Mouse (Mus musculus) adrenal gland, adult (tissue): Measurements from ENCODE around the gene Med19.

Experiments
- DNase-seq, 2 experiments: peaks; one replicate each; pipeline ENCODE4 v3.0.0; 2022 to 2023; ENCODE audit warnings: low spot score in 1 of 2; ENCODE audit not compliant: inconsistent age in 2 of 2

The Med19 gene

GRCm38 (mm10) chr2:84677968-84678880 is at the start of gene Med19, which contains the start of gene Gm28635:
Gene Med19, plus strand, starts transcription at chr2:84678402.
Gene Gm28635, minus strand, starts transcription at chr2:84678041.
- peak; percentile 94 to 98 for DNase-seq

DNA sequence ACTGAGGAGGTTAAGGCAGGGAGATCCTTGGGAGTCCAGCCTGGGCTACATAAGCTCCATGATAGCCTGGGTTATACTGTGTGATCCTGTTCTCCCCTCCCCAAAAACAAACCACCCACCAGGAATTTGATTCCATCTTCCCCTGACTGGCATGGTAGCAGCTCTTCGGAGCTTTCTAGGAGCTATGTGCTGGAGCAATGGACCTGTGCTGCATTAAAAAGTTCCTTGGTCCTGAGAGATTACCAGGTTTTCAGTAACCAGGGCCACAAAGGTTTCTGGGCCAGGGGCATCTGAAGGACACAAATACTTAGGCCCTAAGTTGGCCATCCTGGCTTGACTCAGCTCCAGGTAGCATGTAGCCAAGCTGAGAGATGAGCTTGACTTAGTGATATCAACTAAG is 46.2 kb upstream of the Med19 start:
- DNase-seq: peak in 1 of 2 experiments; percentile 32

DNA sequence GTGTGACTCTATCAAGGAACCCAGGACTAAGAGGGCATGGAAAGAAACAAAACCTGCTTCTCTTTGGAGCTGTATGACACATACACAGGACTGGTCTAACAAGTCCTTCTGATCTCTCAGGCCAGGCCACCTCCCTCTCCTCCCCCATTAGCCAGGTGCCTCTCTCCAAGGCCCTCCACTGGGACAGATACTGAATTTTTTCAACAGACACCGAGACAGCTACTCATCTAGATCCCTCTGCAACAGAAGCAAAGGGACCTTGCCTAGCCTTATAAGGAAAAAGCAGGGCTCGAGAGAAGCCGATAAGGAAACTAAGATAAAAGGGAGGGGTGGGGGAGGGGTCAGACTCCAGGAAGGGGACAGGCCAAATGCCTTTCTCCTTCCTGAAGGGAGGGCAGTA is 45.2 kb upstream of the Med19 start:
- peak; percentile 63 to 88 for DNase-seq

DNA sequence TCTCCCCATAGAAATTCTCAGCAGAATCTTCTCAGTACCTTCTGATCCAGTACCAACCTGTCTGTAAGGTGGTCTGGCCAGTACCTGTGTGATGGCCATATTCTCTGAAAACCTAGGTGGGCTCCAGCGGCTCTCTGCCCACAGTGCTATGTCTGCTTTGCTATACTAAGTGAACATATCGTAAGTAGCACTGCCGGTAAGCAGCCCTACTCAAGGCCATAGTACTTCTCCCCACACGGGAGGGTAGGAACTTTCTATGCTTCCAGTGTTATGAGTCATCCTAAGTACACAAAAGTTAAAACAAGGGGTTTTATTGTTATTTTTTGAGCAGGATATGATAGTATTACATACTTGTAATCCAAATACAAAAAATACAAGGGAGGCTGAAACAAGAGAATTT is 44.2 kb upstream of the Med19 start:
- peak; percentile 54 to 85 for DNase-seq

DNA sequence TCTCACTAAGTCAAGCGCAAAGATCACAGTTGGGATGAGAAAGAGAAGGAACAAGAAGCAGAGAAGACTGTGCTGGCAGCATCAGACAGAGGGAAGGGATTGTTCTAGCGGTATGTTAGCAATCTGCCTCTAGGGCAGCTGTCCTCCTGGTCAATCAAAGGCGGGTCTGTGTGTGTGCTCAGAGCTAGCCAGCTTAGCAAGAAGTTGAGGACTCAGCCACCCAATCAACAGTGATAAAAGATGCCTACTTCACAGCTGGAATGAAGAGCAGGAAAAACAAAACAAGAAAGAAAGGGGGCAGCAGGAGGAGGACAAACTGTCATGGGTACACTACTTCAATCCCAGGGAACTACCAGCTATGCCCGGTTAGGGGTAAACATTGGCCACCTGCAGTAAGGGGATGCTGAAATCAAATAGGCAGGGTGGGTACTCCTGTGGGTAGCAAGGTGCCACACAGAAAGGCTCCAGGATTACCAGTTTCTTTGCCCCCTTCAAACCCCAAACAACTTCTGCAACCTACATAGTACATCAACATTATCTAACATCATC is 43.2 kb upstream of the Med19 start:
- DNase-seq: peak in 1 of 2 experiments; percentile 75

GRCm38 (mm10) chr2:84635611-84636010 is 42.6 kb upstream of the Med19 start:
- DNase-seq: peak; percentile 90 to 95

DNA sequence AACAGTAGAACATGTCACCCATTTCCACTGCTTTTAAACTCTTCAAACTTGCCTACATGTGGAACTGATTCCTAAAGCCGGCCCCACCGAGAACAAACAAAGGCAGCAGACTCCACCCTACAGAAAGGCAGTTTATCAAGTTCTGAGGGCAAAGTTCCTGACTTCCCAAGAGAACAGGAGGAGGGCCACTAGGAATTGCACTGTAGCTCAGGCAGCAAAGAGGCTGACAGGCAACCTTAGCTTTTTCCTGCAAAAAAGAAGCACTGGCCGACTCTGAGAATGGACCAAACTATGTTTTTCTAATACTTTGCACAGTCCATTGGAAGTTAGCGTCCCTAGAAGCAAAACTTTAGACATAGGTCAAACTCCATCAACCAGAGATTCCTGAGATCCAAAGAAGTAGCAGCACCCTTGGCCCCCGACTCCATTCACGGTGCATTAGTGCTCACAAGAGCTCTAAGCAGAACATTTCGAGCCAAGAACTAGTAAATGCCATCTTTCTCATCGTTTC is 41.9 kb upstream of the Med19 start:
- peak in 1 of 2 experiments; percentile 82 for DNase-seq

GRCm38 (mm10) chr2:84637452-84638165 is 40.6 kb upstream of the Med19 start:
- peak in 1 of 2 experiments; percentile 57 for DNase-seq

- peak in 1 of 2 experiments; percentile 47 for DNase-seq
Observed at GRCm38 (mm10) chr2:84638428-84639220, 39.6 kb upstream of the Med19 start.

GRCm38 (mm10) chr2:84640833-84641232 is 37.4 kb upstream of the Med19 start:
- peak in 1 of 2 experiments; percentile 37 for DNase-seq

DNA sequence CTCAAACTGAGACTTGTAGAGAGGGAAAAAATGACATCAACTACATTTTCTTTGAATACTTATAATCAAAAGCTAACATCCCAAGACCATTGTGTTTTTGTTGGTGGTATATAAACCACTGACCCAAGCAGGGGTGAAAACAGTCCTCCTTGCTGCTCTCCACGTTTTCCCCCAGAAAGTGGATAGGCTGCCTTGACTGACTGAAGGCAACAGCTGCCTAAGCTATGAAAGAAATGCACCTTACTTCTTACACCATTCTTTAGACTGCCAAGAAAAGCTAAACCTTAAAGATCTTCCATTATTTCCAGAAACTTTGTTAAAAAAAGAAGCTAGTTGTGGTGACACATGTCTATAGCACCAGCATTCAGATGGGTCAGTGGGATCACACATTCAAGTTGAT is 32.1 kb upstream of the Med19 start:
- DNase-seq: no peak

- DNase-seq: peak in 1 of 2 experiments; percentile 56
Observed at GRCm38 (mm10) chr2:84647051-84647568, 31.1 kb upstream of the Med19 start.

DNA sequence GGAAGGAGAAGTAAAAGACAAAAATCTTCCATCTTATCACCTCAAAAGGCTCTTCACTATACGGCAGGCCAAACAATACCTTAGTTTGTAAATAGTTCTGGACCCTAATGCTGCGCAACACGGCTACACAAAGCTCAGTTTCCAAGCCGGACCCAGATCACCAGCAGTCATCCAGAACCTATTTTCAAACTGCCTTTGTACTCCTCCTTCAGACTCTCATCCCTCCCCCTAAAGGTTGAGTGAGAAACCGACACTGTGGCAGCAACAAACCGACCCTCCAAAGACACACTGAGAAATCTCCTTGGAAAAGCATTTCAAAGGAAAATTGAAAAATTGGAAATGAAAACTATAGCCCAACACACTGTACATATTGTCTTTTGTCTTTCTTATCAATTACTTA is 29.8 kb upstream of the Med19 start:
- peak in 1 of 2 experiments; percentile 72 for DNase-seq

- DNase-seq: peak in 1 of 2 experiments; percentile 77
Observed at GRCm38 (mm10) chr2:84649674-84650073, 28.5 kb upstream of the Med19 start.

DNA sequence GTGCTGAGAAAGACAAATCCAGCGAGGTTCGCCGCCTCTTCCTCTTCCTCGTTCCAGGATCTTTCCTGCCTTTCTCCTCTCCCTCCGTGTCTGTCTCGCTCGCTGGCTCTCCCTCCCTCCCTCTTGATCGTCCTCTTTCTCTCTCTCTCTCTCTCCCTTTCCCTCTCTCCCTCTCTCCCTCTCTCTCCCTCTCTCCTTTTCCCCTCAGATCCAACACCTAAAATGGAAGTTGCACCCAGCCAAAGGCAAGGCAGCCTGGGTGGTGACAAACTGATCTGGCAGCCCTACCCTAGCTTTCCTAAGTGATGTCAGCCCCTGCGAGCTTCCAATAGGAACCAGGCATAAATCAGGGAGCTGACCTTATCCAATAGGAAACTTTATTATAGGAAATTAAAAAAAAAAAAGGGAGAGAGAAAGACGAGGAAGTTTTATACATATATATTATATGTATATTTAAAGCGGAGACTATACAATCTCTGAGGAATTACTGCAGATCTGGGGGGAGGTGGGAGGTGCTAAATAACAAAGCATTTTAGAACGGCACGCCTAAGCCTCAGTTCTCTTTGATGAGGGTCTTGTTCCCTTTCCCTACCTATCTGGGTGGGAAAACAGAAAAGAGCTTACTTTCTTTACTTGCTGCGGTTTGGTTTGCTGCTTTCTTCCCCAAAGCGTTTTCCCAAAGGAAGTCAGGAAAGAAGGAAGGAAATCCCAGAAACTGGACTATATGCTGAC is 27.6 kb upstream of the Med19 start, which contains the start of gene Ctnnd1:
Gene Ctnnd1, minus strand, starts transcription at position 302 of the 732 bp plus-strand sequence.
- DNase-seq: peak; percentile 89 to 97

- DNase-seq: no peak
Observed at GRCm38 (mm10) chr2:84653354-84653753, 24.8 kb upstream of the Med19 start.

DNA sequence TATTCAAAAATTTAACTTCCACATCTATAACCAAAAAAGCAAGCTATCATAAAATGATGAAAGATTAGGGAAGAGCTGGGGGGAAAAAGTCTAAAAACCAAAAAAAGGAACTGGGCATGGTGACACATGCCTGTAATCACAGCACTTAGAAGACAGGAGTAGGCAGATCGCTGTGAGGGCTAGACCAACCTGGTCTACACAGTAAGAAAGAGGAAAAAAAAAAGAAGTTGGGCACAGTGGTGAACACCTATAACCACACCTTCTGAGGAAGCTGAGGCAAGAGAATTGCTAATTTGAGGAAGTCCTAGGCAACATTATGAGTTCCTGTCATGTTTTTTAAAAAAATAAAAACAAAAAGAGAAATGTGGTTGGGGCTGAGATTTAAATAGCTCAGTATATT is 22.3 kb upstream of the Med19 start:
- no peak for DNase-seq

- no peak for DNase-seq
Observed at GRCm38 (mm10) chr2:84658806-84659205, 19.4 kb upstream of the Med19 start, which contains the start of gene Btbd18. Gene Btbd18, plus strand, starts transcription at chr2:84659079.

GRCm38 (mm10) chr2:84660253-84660652 is 17.9 kb upstream of the Med19 start:
- peak in 1 of 2 experiments; percentile 87 for DNase-seq
